ENCODE assay signal across 18 mouse cellular contexts in the genomic region with DNA sequence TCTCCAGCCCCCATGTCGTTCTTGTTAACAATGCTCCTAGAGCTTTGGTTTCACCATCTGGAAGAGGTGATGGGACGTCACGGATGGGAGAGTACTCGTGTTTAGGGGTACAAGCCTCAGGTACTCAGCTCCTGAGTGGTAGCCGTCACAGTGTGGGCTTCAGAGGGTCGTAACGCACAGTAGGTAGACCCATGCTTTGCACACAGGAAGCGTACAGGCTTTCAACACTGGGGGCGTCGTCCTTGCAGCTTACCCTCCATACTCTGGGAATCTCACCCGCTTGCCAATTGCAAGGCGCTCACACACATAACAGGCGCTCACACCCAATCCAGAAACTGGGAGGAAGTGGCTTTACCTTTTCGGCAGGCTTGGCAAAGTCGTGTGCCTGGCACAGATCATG. TPM values are rescaled to one million over a fixed set of nuclear protein-coding genes. Genes with fewer than 3 reads are reported as not detected.
DNase-seq lines count a peak whose midpoint lies in the region; ATAC-seq and TF ChIP-seq lines count a peak whose summit lies in the region.
"Had no signal": no experiment of that assay in that cellular context is flagged by ENCODE, and none has a peak within 500 bp of the region (broad histone marks: within the 10 kb centered on the region; RNA-seq: fewer than 3 reads in every experiment).

No protein-coding gene starts in this region.

- no peak for TF ChIP-seq POLR2A in ES-Bruce4 (IDR thresholded peaks at IDR 0.05; ENCODE audit: insufficient read depth, low read length)
- TF ChIP-seq POLR2A in limb, embryonic 14.5 days (IDR thresholded peaks at IDR 0.05; ENCODE audit: borderline replicate concordance, extremely low read depth, insufficient read depth, insufficient read length): no peak

- no peaks in the 10 kb centered on the region for H3K9me3 ChIP-seq in kidney, embryonic 14.5 days (ENCODE audit: control insufficient read depth, low read length)
- no peaks in the 10 kb centered on the region for H3K9me3 ChIP-seq in ES-Bruce4 (replicated peaks; ENCODE audit: control insufficient read depth, insufficient read depth, low read length, poor library complexity, severe bottlenecking)
- H3K9me3 ChIP-seq in embryonic facial prominence, embryonic 14.5 days (ENCODE audit: control insufficient read depth, low read length): no peaks in the 10 kb centered on the region
- no peaks in the 10 kb centered on the region for H3K9me3 ChIP-seq in limb, embryonic 14.5 days (ENCODE audit: control insufficient read depth, low read length)
- H3K9me3 ChIP-seq: midbrain, embryonic 12.5 days had no signal

- TF ChIP-seq EP300 in ES-Bruce4 (IDR thresholded peaks at IDR 0.05; ENCODE audit: insufficient read depth, low read depth, low read length): no peak

- H3K4me2 ChIP-seq in kidney, embryonic 14.5 days (replicated peaks; ENCODE audit: low read depth, low read length): peak overlapping the region; percentile 36; the same call in 1 of the 2 replicates
- peak overlapping the region; percentile 64 for H3K4me2 ChIP-seq in embryonic facial prominence, embryonic 14.5 days (ENCODE audit: low read depth, low read length)
- peak overlapping the region; percentile 29; the same call in 1 of the 2 replicates for H3K4me2 ChIP-seq in limb, embryonic 14.5 days (replicated peaks; ENCODE audit: low read depth, low read length, severe bottlenecking)
- H3K4me2 ChIP-seq: liver, embryonic 11.5 days; midbrain, embryonic 12.5 days had no signal

- no peak for ATAC-seq in kidney, embryonic 14.5 days (ENCODE audit: low FRiP score, low TSS enrichment)
- ATAC-seq in embryonic facial prominence, embryonic 14.5 days (ENCODE audit: low read depth): no peak
- no peak for ATAC-seq in limb, embryonic 14.5 days (ENCODE audit: low FRiP score, low read depth)
- ATAC-seq: forebrain, postnatal 0 days had no signal

- DNase-seq in kidney, adult 11 months: no peak
- DNase-seq in embryonic facial prominence, embryonic 14.5 days (ENCODE audit: low spot score): no peak
- no peak for DNase-seq in limb, embryonic 14.5 days (ENCODE audit: low spot score)
- DNase-seq in spleen, postnatal 14 days (ENCODE audit: low spot score in 2 of 2): no peak
- no peak for DNase-seq in layer of hippocampus, adult 9-11 months
- DNase-seq: adrenal gland, postnatal 10 days; cerebellum, adult 2 months; forebrain, postnatal 0 days; gastrocnemius, postnatal 10 days; heart, postnatal 4 days; kidney, adult 18-20 months had no signal

- no peaks in the 10 kb centered on the region for H3K36me3 ChIP-seq in kidney, embryonic 14.5 days (ENCODE audit: control insufficient read depth, insufficient read depth, low read length)
- H3K36me3 ChIP-seq in ES-Bruce4 (ENCODE audit: control insufficient read depth, insufficient read depth, low read length, poor library complexity, severe bottlenecking): no peaks in the 10 kb centered on the region
- no peaks in the 10 kb centered on the region for H3K36me3 ChIP-seq in embryonic facial prominence, embryonic 14.5 days (ENCODE audit: control insufficient read depth, insufficient read depth, low read length)
- H3K36me3 ChIP-seq in limb, embryonic 14.5 days (ENCODE audit: control insufficient read depth, insufficient read depth, low read length): no peaks in the 10 kb centered on the region
- H3K36me3 ChIP-seq: midbrain, embryonic 12.5 days had no signal

- peaks cover 40% of the 10 kb centered on the region for H3K4me1 ChIP-seq in kidney, embryonic 14.5 days (ENCODE audit: control insufficient read depth, insufficient read depth, low read length)
- H3K4me1 ChIP-seq in ES-Bruce4 (ENCODE audit: control insufficient read depth, insufficient read depth, low read length): peaks cover 6% of the 10 kb centered on the region
- peaks cover 56% of the 10 kb centered on the region for H3K4me1 ChIP-seq in embryonic facial prominence, embryonic 14.5 days (ENCODE audit: control insufficient read depth, insufficient read depth, low read length)
- H3K4me1 ChIP-seq in limb, embryonic 14.5 days (ENCODE audit: control insufficient read depth, insufficient read depth, low read length): peaks cover 53% of the 10 kb centered on the region

- no peak for TF ChIP-seq CTCF in ES-Bruce4 (IDR thresholded peaks at IDR 0.05; ENCODE audit: low read depth, low read length)

- peaks cover 45% of the 10 kb centered on the region for H3K27me3 ChIP-seq in kidney, embryonic 14.5 days (ENCODE audit: control insufficient read depth, insufficient read depth, low read length)
- no peaks in the 10 kb centered on the region for H3K27me3 ChIP-seq in ES-Bruce4 (ENCODE audit: control insufficient read depth, insufficient read depth, low read length, poor library complexity, severe bottlenecking)
- peaks cover 43% of the 10 kb centered on the region for H3K27me3 ChIP-seq in embryonic facial prominence, embryonic 14.5 days (replicated peaks; ENCODE audit: control insufficient read depth, insufficient read depth, low read length)
- H3K27me3 ChIP-seq in limb, embryonic 14.5 days (ENCODE audit: control insufficient read depth, insufficient read depth, low read length): peaks cover 46% of the 10 kb centered on the region

- WGBS in kidney, embryonic 14.5 days: 29% methylated on average over 15 of the region's 15 CpGs
- 30% methylated on average over 15 of the region's 15 CpGs for WGBS in embryonic facial prominence, embryonic 14.5 days
- WGBS in limb, embryonic 14.5 days: 27% methylated on average over 15 of the region's 15 CpGs

- 0 out of 2 replicates have a peak overlapping the region, but pooled peaks have one; percentile 52 for H3K27ac ChIP-seq in kidney, embryonic 14.5 days (ENCODE audit: low read depth, low read length)
- no peak overlapping the region for H3K27ac ChIP-seq in ES-Bruce4 (ENCODE audit: insufficient read depth, low read length)
- 0 out of 2 replicates have a peak overlapping the region, but pooled peaks have one; percentile 36 for H3K27ac ChIP-seq in embryonic facial prominence, embryonic 14.5 days (replicated peaks; ENCODE audit: low read depth, low read length)
- H3K27ac ChIP-seq in limb, embryonic 14.5 days (replicated peaks; ENCODE audit: low read depth, low read length): no peak overlapping the region
- H3K27ac ChIP-seq: macrophage; midbrain, embryonic 12.5 days had no signal

- no peak overlapping the region for H3K4me3 ChIP-seq in kidney, embryonic 14.5 days (ENCODE audit: low read length)
- peak overlapping the region; percentile 18 for H3K4me3 ChIP-seq in ES-Bruce4 (ENCODE audit: low read depth, low read length)
- peak overlapping the region; percentile 41; the same call in 1 of the 2 replicates for H3K4me3 ChIP-seq in embryonic facial prominence, embryonic 14.5 days (ENCODE audit: low read depth, low read length)
- 0 out of 2 replicates have a peak overlapping the region, but pooled peaks have one; percentile 23 for H3K4me3 ChIP-seq in limb, embryonic 14.5 days (replicated peaks; ENCODE audit: low read length)
- H3K4me3 ChIP-seq: layer of hippocampus, adult 2 months; midbrain, embryonic 12.5 days; myocyte had no signal

- no peak overlapping the region for H3K9ac ChIP-seq in kidney, embryonic 14.5 days (ENCODE audit: low read depth, low read length)
- H3K9ac ChIP-seq in ES-Bruce4 (ENCODE audit: low read depth, poor library complexity, severe bottlenecking): no peak overlapping the region
- no peak overlapping the region for H3K9ac ChIP-seq in embryonic facial prominence, embryonic 14.5 days (ENCODE audit: low read depth, low read length)
- H3K9ac ChIP-seq in limb, embryonic 14.5 days (ENCODE audit: low read depth, low read length, severe bottlenecking): no peak overlapping the region
- H3K9ac ChIP-seq: forebrain, postnatal 0 days; midbrain, embryonic 12.5 days had no signal

RNA-seq across cellular contexts. Expression of gene Arhgef19, which starts 2.6 kb away (rescaled TPM):
- polyA plus RNA-seq in kidney, embryonic 14.5 days (2014; fragmentation: Nextera tagmentation; extraction: Ambion mirVana): 6.8 and 7.4 TPM in 2 replicates
- polyA plus RNA-seq in ES-Bruce4 (2011; ENCODE audit: insufficient read depth, insufficient read length, low read depth, missing spikeins): 7.5 and 8.3 TPM in 2 replicates
- 17.4 and 17.7 TPM in 2 replicates for polyA plus RNA-seq in embryonic facial prominence, embryonic 14.5 days (2014; fragmentation: Nextera tagmentation; extraction: Ambion mirVana)
- 20.4 and 21.8 TPM in 2 replicates for polyA plus RNA-seq in limb, embryonic 14.5 days (2012; rRNA removed)
- polyA plus RNA-seq in limb, embryonic 14.5 days (2014; fragmentation: Nextera tagmentation; extraction: Ambion mirVana): 15.3 and 18.7 TPM in 2 replicates
- polyA plus RNA-seq: macrophage had no signal

RNA-seq across cellular contexts. Expression of gene Rsg1, which starts 28.1 kb away (rescaled TPM):
- 3.6 and 5.0 TPM in 2 replicates for polyA plus RNA-seq in kidney, embryonic 14.5 days (2014; fragmentation: Nextera tagmentation; extraction: Ambion mirVana)
- polyA plus RNA-seq in ES-Bruce4 (2011; ENCODE audit: insufficient read depth, insufficient read length, low read depth, missing spikeins): 1.6 and 2.8 TPM in 2 replicates
- 5.1 and 5.2 TPM in 2 replicates for polyA plus RNA-seq in embryonic facial prominence, embryonic 14.5 days (2014; fragmentation: Nextera tagmentation; extraction: Ambion mirVana)
- 3.6 and 4.2 TPM in 2 replicates for polyA plus RNA-seq in limb, embryonic 14.5 days (2012; rRNA removed)
- polyA plus RNA-seq in limb, embryonic 14.5 days (2014; fragmentation: Nextera tagmentation; extraction: Ambion mirVana): 5.5 and 6.1 TPM in 2 replicates
- polyA plus RNA-seq: macrophage had no signal

RNA-seq across cellular contexts. Expression of gene Epha2, which starts 59.2 kb away (rescaled TPM):
- 3.7 and 3.9 TPM in 2 replicates for polyA plus RNA-seq in kidney, embryonic 14.5 days (2014; fragmentation: Nextera tagmentation; extraction: Ambion mirVana)
- polyA plus RNA-seq in ES-Bruce4 (2011; ENCODE audit: insufficient read depth, insufficient read length, low read depth, missing spikeins): 44.7 and 51.3 TPM in 2 replicates
- 2.1 and 4.2 TPM in 2 replicates for polyA plus RNA-seq in embryonic facial prominence, embryonic 14.5 days (2014; fragmentation: Nextera tagmentation; extraction: Ambion mirVana)
- 9.4 and 13.1 TPM in 2 replicates for polyA plus RNA-seq in limb, embryonic 14.5 days (2012; rRNA removed)
- 2.2 and 2.4 TPM in 2 replicates for polyA plus RNA-seq in limb, embryonic 14.5 days (2014; fragmentation: Nextera tagmentation; extraction: Ambion mirVana)

Comparison
In these comparisons a context has a peak if more than half of its experiments do, and no peak if none do; other contexts are left out.
1. H3K27ac ChIP-seq: peak in kidney, embryonic 14.5 days (single experiment) and embryonic facial prominence, embryonic 14.5 days (single experiment); none in ES-Bruce4 (single experiment) and limb, embryonic 14.5 days (single experiment).
2. Peak in every context shown above with its lines, with median percentiles within 50 percentile points of each other: H3K4me2 ChIP-seq.